Mouse (Mus musculus) gastrocnemius, postnatal 36 days (tissue): ENCODE results near the gene Zfp867. TPM values are rescaled to one million over a fixed set of nuclear protein-coding genes. Genes with fewer than 3 reads are reported as not detected.

Experiments used
- DNase-seq, 2 experiments: peaks; one replicate each; pipeline ENCODE4 v3.0.0; 2022
- intact Hi-C: fragments of 180-260 bp; cut with DNase I; formaldehyde crosslinking; loops from one replicate; pipeline ENCODE4 v1.15.1; 2025
- long read RNA-seq, 2 experiments: library from polyadenylated mRNA; stranded (forward); transcript quantifications; one replicate each; pipeline ENCODE4 v2.0.0; 2021
- total RNA-seq, 2 experiments: library from RNA; stranded (reverse); gene quantifications; 2 replicates each; pipeline ENCODE4 v1.2.3; 2021

Gene Zfp867
- 1 to 10 TPM; 1.8 to 2.8 TPM for total RNA-seq
- long read RNA-seq, experiment 1, partial matches to known transcripts: 0 of 5 reads
- long read RNA-seq, experiment 1, other reads (novel, unspliced or antisense): 4 of 5 reads
- long read RNA-seq, experiment 2, partial matches to known transcripts: 0 of 5 reads
- long read RNA-seq, experiment 2, other reads (novel, unspliced or antisense): 1 of 5 reads

- intact Hi-C loops: no loop called here
- DNase-seq: peak; percentile 81 to 82
Observed at GRCm38 (mm10) chr11:59472326-59472677, at the start of gene Zfp867. Gene Zfp867 (minus strand): TSS chr11:59472474.

GRCm38 (mm10) chr11:59519741-59520495, 47.6 kb upstream of the Zfp867 start:
- no peak for DNase-seq
- intact Hi-C loops: loop anchor here (10.0 kb wide), 1 partner anchor 225 kb away; no protein-coding TSS in a partner anchor

GRCm38 (mm10) chr11:59518226-59518625, 46.0 kb upstream of the Zfp867 start:
- no peak for DNase-seq
- intact Hi-C loops: no loop called here

- DNase-seq: no peak
- intact Hi-C loops: no loop called here
Observed at GRCm38 (mm10) chr11:59517441-59517840, 45.2 kb upstream of the Zfp867 start.

- intact Hi-C loops: no loop called here
- no peak for DNase-seq
Observed at GRCm38 (mm10) chr11:59514789-59515188, 42.5 kb upstream of the Zfp867 start.

GRCm38 (mm10) chr11:59514381-59514780, 42.1 kb upstream of the Zfp867 start:
- no peak for DNase-seq
- intact Hi-C loops: no loop called here

GRCm38 (mm10) chr11:59513556-59513955, 41.3 kb upstream of the Zfp867 start:
- intact Hi-C loops: no loop called here
- no peak for DNase-seq

GRCm38 (mm10) chr11:59512733-59513132, 40.5 kb upstream of the Zfp867 start:
- intact Hi-C loops: no loop called here
- DNase-seq: no peak

GRCm38 (mm10) chr11:59511558-59511957, 39.3 kb upstream of the Zfp867 start:
- intact Hi-C loops: no loop called here
- no peak for DNase-seq

- DNase-seq: no peak
- intact Hi-C loops: no loop called here
Observed at GRCm38 (mm10) chr11:59506713-59507074, 34.4 kb upstream of the Zfp867 start.

GRCm38 (mm10) chr11:59505839-59506712, 33.8 kb upstream of the Zfp867 start:
- DNase-seq: peak; percentile 83 to 91
- intact Hi-C loops: no loop called here

GRCm38 (mm10) chr11:59505351-59505838, 33.1 kb upstream of the Zfp867 start:
- intact Hi-C loops: no loop called here
- peak in 1 of 2 experiments; percentile 33 for DNase-seq

GRCm38 (mm10) chr11:59501978-59502700, 29.9 kb upstream of the Zfp867 start:
- no peak for DNase-seq
- intact Hi-C loops: no loop called here

GRCm38 (mm10) chr11:59497747-59498146, 25.5 kb upstream of the Zfp867 start:
- no peak for DNase-seq
- intact Hi-C loops: no loop called here

GRCm38 (mm10) chr11:59496672-59497310, 24.5 kb upstream of the Zfp867 start:
- DNase-seq: no peak
- intact Hi-C loops: no loop called here

GRCm38 (mm10) chr11:59486222-59486621, 13.9 kb upstream of the Zfp867 start:
- intact Hi-C loops: no loop called here
- no peak for DNase-seq

GRCm38 (mm10) chr11:59485641-59486040, 13.4 kb upstream of the Zfp867 start:
- no peak for DNase-seq
- intact Hi-C loops: no loop called here

- intact Hi-C loops: loop anchor here (2.0 to 5.0 kb wide), 2 partner anchors 180 to 241 kb away; no protein-coding TSS in a partner anchor
- DNase-seq: no peak
Observed at GRCm38 (mm10) chr11:59483212-59483611, 10.9 kb upstream of the Zfp867 start.

- DNase-seq: no peak
- intact Hi-C loops: no loop called here
Observed at GRCm38 (mm10) chr11:59477240-59477639, 5.0 kb upstream of the Zfp867 start.
